Mouse (Mus musculus) E14TG2a.4 (cell line): ENCODE measurements around the gene Sorcs1.

Experiments used
- H3K27me3 ChIP-seq: 2 replicates; pipeline ENCODE4 v1.6.1; 2014; ENCODE audit warnings: low read length, control low read depth; ENCODE audit not compliant: insufficient read depth
- H3K36me3 ChIP-seq: 2 replicates; pipeline ENCODE4 v1.6.1; 2014; ENCODE audit warnings: low read length, control low read depth; ENCODE audit not compliant: insufficient read depth
- H3K4me1 ChIP-seq: replicated peaks from 2 replicates; pipeline ENCODE4 v1.6.1; 2014; ENCODE audit warnings: low read depth, low read length, control low read depth
- H3K4me3 ChIP-seq: replicated peaks from 2 replicates; pipeline ENCODE4 v1.5.1; 2014; ENCODE audit warnings: mild to moderate bottlenecking, low read length
- H3K9me3 ChIP-seq: 2 replicates; pipeline ENCODE4 v1.6.1; 2014; ENCODE audit warnings: low read length, control low read depth
- CTCF ChIP-seq: conservative IDR thresholded peaks from 2 replicates; pipeline ENCODE4 v1.5.1; 2014; ENCODE audit warnings: low read length
- NANOG ChIP-seq: IDR thresholded peaks from 2 replicates; pipeline ENCODE4 v1.6.1; 2014; ENCODE audit warnings: borderline replicate concordance, low read length, mixed read lengths
- POU5F1 ChIP-seq: IDR thresholded peaks from 2 replicates; pipeline ENCODE4 v1.6.1; 2014; ENCODE audit warnings: low read length, borderline replicate concordance

The Sorcs1 gene

GRCm38 (mm10) chr19:50184901-50185623 is 493.4 kb downstream of the Sorcs1 start:
- no peaks in the 10 kb centered on the region for H3K36me3 ChIP-seq
- no peak overlapping the region for H3K4me3 ChIP-seq
- TF ChIP-seq CTCF (peak; percentile 60), POU5F1 (no peak), NANOG (no peak)
- no peaks in the 10 kb centered on the region for H3K9me3 ChIP-seq
- H3K27me3 ChIP-seq = peaks cover 18% of the 10 kb centered on the region
- H3K4me1 ChIP-seq = no peaks in the 10 kb centered on the region; the same call in 1 of the 2 replicates

- Histone ChIP-seq H3K27me3 (peaks cover 11% of the 10 kb centered on the region), H3K4me1 (no peaks in the 10 kb centered on the region), H3K9me3 (no peaks in the 10 kb centered on the region), H3K36me3 (no peaks in the 10 kb centered on the region), H3K4me3 (no peak overlapping the region)
- no peak for TF ChIP-seq NANOG
Measured at GRCm38 (mm10) chr19:50178851-50179250, 499.6 kb downstream of the Sorcs1 start.

- Histone ChIP-seq H3K27me3 (peaks cover 5% of the 10 kb centered on the region; the same call in 1 of the 2 replicates), H3K9me3 (no peaks in the 10 kb centered on the region), H3K36me3 (no peaks in the 10 kb centered on the region), H3K4me3 (no peak overlapping the region), H3K4me1 (no peaks in the 10 kb centered on the region)
- TF ChIP-seq CTCF = no peak
- TF ChIP-seq POU5F1 = no peak
Measured at GRCm38 (mm10) chr19:50178151-50178550, 500.3 kb downstream of the Sorcs1 start.

DNA sequence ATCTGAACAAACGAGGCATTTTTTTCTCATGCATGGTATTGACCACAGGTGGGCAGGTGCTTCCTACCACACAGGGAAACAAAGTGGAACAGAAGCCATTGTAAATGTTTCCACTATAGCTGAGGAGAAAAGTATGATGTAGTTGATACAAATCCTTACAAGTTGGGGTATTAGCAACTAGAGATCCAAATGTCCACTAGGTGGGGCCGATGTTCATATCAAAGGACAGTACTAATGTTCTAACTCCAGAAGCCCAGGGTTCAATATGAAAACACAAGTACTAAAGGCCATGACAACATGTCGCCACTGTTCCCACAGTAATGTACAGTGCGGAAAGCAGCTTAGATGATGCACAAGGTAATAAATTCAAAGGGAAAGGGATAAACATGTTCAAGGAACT is 506.6 kb downstream of the Sorcs1 start:
- no peaks in the 10 kb centered on the region for H3K27me3 ChIP-seq
- H3K4me3 ChIP-seq = no peak overlapping the region
- no peaks in the 10 kb centered on the region for H3K36me3 ChIP-seq
- no peak for TF ChIP-seq NANOG
- no peak for TF ChIP-seq POU5F1
- peak; percentile 34 for TF ChIP-seq CTCF
- no peaks in the 10 kb centered on the region for H3K9me3 ChIP-seq
- H3K4me1 ChIP-seq = no peaks in the 10 kb centered on the region

DNA sequence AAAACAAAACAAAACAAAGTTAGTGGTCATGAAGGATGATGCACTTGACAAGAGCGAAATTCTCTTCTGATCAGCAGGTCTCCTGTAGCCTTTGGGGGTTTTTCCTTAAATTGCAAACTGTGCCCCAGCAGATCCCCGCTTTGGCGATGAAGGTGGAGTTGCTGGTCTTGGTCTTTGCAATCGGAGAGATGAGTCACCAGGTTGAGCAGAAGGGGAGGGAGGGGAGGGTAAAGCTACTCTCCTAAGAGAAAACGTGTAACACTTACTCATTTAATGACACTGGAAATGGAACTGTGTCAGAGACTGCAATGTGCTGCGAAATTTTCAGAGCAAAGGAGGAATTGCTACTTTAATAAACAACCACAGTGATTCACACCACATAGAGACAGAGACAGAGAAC is 527.3 kb downstream of the Sorcs1 start:
- no peak for TF ChIP-seq POU5F1
- TF ChIP-seq NANOG = no peak
- TF ChIP-seq CTCF = no peak
- H3K9me3 ChIP-seq = peaks cover 16% of the 10 kb centered on the region; the same call in 1 of the 2 replicates
- no peaks in the 10 kb centered on the region for H3K27me3 ChIP-seq
- H3K36me3 ChIP-seq = no peaks in the 10 kb centered on the region
- H3K4me3 ChIP-seq = no peak overlapping the region
- no peaks in the 10 kb centered on the region for H3K4me1 ChIP-seq

DNA sequence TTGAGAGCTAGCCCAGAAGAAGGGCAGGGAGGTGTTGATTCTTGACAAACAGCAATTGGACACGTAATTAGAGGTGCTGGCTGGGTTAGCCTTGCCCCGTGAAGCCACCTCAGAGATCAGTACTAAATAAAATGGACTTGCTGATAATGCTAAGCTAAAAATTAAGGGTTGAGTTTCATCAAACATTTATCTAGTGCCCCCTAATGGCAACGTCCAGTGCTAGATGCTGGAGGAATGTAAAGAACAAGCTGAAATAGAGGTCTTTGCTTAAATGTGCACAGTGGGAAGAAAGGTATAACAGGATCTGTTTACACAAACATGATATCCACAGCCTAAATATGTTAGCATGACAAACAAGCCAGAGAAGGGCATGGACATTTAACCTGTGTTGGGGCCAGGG is 532.5 kb downstream of the Sorcs1 start:
- Histone ChIP-seq H3K27me3 (no peaks in the 10 kb centered on the region), H3K4me1 (no peaks in the 10 kb centered on the region), H3K9me3 (peaks cover 12% of the 10 kb centered on the region; the same call in 1 of the 2 replicates), H3K36me3 (no peaks in the 10 kb centered on the region), H3K4me3 (no peak overlapping the region)
- TF ChIP-seq CTCF (peak; percentile 16; the same call in 1 of the 2 replicates), POU5F1 (no peak)

- no peak for TF ChIP-seq CTCF
- TF ChIP-seq NANOG = no peak
- TF ChIP-seq POU5F1 = no peak
- Histone ChIP-seq H3K36me3 (no peaks in the 10 kb centered on the region), H3K4me1 (no peaks in the 10 kb centered on the region), H3K9me3 (no peaks in the 10 kb centered on the region), H3K27me3 (no peaks in the 10 kb centered on the region), H3K4me3 (no peak overlapping the region)
Measured at GRCm38 (mm10) chr19:50141853-50142252, 536.6 kb downstream of the Sorcs1 start.

DNA sequence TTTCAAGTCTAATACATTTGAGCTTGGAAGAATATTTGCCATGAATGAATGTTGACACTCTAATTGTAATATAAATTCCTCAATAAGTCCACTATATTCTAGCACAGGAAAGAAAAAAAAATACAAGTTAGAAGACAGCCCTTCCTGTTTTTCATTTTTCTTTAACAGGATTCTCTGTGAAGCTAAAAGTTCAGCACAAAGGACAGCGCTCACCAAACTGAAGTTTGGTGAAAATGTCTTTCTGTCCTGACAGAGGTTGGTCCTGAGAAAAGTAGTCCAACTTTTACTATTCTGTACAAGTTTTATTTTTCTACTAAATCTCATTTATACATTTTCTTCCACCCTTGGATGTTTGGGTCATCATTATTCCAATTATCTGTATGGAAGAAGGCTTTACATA is 543.8 kb downstream of the Sorcs1 start:
- no peaks in the 10 kb centered on the region for H3K9me3 ChIP-seq
- TF ChIP-seq CTCF (no peak), POU5F1 (no peak), NANOG (no peak)
- H3K4me1 ChIP-seq = no peaks in the 10 kb centered on the region
- no peaks in the 10 kb centered on the region for H3K36me3 ChIP-seq
- H3K27me3 ChIP-seq = no peaks in the 10 kb centered on the region
- H3K4me3 ChIP-seq = no peak overlapping the region
